14 mouse cellular contexts compared by ENCODE assay signal in the genomic region with DNA sequence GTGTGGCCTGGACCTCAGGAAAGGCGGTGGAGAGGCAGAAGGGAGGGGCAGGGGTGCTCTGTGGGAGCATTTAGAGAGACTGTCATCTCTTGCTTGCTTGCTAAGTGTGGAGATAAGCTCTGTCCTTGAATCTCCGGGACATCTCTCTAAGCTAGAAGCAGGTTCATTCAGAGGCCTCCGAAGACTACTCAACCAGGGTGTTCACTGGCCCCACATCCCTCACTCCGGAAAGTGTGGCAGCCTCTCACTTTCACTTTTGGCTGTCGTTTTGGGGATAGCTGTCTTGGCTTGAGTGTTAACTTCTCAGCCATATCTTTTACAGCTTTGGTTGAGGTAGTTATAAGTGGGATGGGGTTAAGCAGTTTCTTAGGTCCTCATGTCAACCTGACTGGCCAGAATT. TPM values are rescaled to one million over a fixed set of nuclear protein-coding genes. Genes with fewer than 3 reads are reported as not detected.
DNase-seq lines count a peak whose midpoint lies in the region; ATAC-seq and TF ChIP-seq lines count a peak whose summit lies in the region.
"Had no signal": no experiment of that assay in that cellular context is flagged by ENCODE, and none has a peak within 500 bp of the region (broad histone marks: within the 10 kb centered on the region; RNA-seq: fewer than 3 reads in every experiment).

No protein-coding gene starts in this region.

- H3K9ac ChIP-seq in heart, postnatal 0 days (replicated peaks; ENCODE audit: low read depth, low read length) = no peak overlapping the region
- H3K9ac ChIP-seq: midbrain, embryonic 12.5 days; neural tube, embryonic 12.5 days had no signal

- no peak overlapping the region for H3K4me3 ChIP-seq in heart, postnatal 0 days (ENCODE audit: low read depth, low read length)
- H3K4me3 ChIP-seq: midbrain, embryonic 12.5 days; neural tube, embryonic 12.5 days had no signal

- no peak for TF ChIP-seq CTCF in heart, postnatal 0 days (IDR thresholded peaks at IDR 0.05; ENCODE audit: low read depth)

- 0 out of 2 replicates have a peak overlapping the region, but pooled peaks have one; percentile 9 for H3K4me2 ChIP-seq in heart, postnatal 0 days (ENCODE audit: low read depth, low read length)
- H3K4me2 ChIP-seq: midbrain, embryonic 12.5 days; neural tube, embryonic 12.5 days had no signal

- H3K36me3 ChIP-seq in heart, postnatal 0 days (replicated peaks; ENCODE audit: control insufficient read depth, insufficient read depth, low read length) = no peaks in the 10 kb centered on the region
- H3K36me3 ChIP-seq: G1E; midbrain, embryonic 12.5 days; neural tube, embryonic 12.5 days had no signal

- no peak for ATAC-seq in heart, postnatal 0 days (ENCODE audit: insufficient read depth, low read depth)
- peak; percentile 53 for ATAC-seq in inflammation-experienced regulatory T-cells, adult 6 months

- H3K9me3 ChIP-seq in heart, postnatal 0 days (replicated peaks; ENCODE audit: control insufficient read depth, low read length) = no peaks in the 10 kb centered on the region
- H3K9me3 ChIP-seq: G1E; midbrain, embryonic 12.5 days; neural tube, embryonic 12.5 days had no signal

- intact Hi-C loops in heart, postnatal 25 days (cut with DNase I) = loop anchor here (2.0 kb wide), 1 partner anchor 18 kb away; no protein-coding TSS in a partner anchor

- no peak overlapping the region for H3K27ac ChIP-seq in heart, postnatal 0 days (ENCODE audit: low read depth)
- H3K27ac ChIP-seq: midbrain, embryonic 12.5 days; neural tube, embryonic 12.5 days had no signal

- 39% methylated on average over 5 of the region's 5 CpGs for WGBS in heart, postnatal 0 days

- H3K4me1 ChIP-seq in heart, postnatal 0 days (ENCODE audit: control insufficient read depth, insufficient read depth) = peaks cover 34% of the 10 kb centered on the region

- no peak for TF ChIP-seq EP300 in heart, postnatal 0 days (IDR thresholded peaks at IDR 0.05; ENCODE audit: low read depth)

- H3K27me3 ChIP-seq in heart, postnatal 0 days (ENCODE audit: control insufficient read depth, insufficient read depth, low read length) = no peaks in the 10 kb centered on the region
- H3K27me3 ChIP-seq: midbrain, embryonic 12.5 days; neural tube, embryonic 12.5 days had no signal

- no peak for DNase-seq in heart, postnatal 0 days (ENCODE audit: low spot score)
- no peak for DNase-seq in heart, postnatal 25 days (ENCODE audit: low spot score)
- peak; percentile 32 for DNase-seq in 416B (ENCODE audit: low read depth)
- DNase-seq in CD4-positive helper T cell, adult 2 months (ENCODE audit: low read depth, low spot score) = peak; percentile 84
- DNase-seq in adrenal gland, postnatal 25 days = no peak
- DNase-seq in right cerebral cortex, adult 18-20 months = no peak
- DNase-seq: cerebellum, postnatal 14 days; kidney, adult 18-20 months; lung, adult 2 months; retina, postnatal 1 day had no signal

RNA-seq across cellular contexts. Expression of a gene that starts 10.4 kb away (rescaled TPM):
- 0.73 TPM in 1 of 2 replicates, not detected in the other for total RNA-seq in heart, postnatal 0 days (2014; rRNA removed; ENCODE audit: low replicate concordance)
- 0.11 TPM in 2 replicates for polyA plus RNA-seq in heart, postnatal 0 days (2015; fragmentation: Nextera tagmentation; extraction: Ambion mirVana)
- under 1 TPM; 0.29 to 0.64 TPM for total RNA-seq in heart, postnatal 25 days (2021)
- 100 to 1,000 TPM in 2 of 3 experiments, 10 to 100 TPM in 1; 16.6 to 295 (median 286) TPM for polyA plus RNA-seq in inflammation-experienced regulatory T-cells, adult 6 months (2017; shearing (Covaris generic))
- total RNA-seq in adrenal gland, postnatal 25 days (2021) = 0.21 TPM in 1 of 2 replicates, not detected in the other
- polyA plus RNA-seq: G1E had no signal

RNA-seq across cellular contexts. Expression of a gene that starts 55.4 kb away (rescaled TPM):
- 0.69 TPM in 1 of 2 replicates, not detected in the other for total RNA-seq in heart, postnatal 0 days (2014; rRNA removed; ENCODE audit: low replicate concordance)
- 0.05 and 0.12 TPM in 2 replicates for polyA plus RNA-seq in heart, postnatal 0 days (2015; fragmentation: Nextera tagmentation; extraction: Ambion mirVana)
- under 1 TPM; 0.18 to 0.20 TPM for total RNA-seq in heart, postnatal 25 days (2021)
- polyA plus RNA-seq in inflammation-experienced regulatory T-cells, adult 6 months (2017; shearing (Covaris generic)) = under 1 TPM; 0.30 to 0.58 (median 0.51) TPM
- total RNA-seq in adrenal gland, postnatal 25 days (2021) = 0.12 TPM in 1 of 2 replicates, not detected in the other

Comparison
In these comparisons a context has a peak if more than half of its experiments do, and no peak if none do; other contexts are left out.
1. DNase-seq: peak in 416B (single experiment) and CD4-positive helper T cell, adult 2 months (single experiment); none in heart, postnatal 0 days (single experiment), heart, postnatal 25 days (single experiment), adrenal gland, postnatal 25 days (single experiment) and right cerebral cortex, adult 18-20 months (single experiment).